Mouse (Mus musculus): ENCODE measurements around the gene Prps1l3.
"Not testable (repeated sequence)": the region's sequence is repeated elsewhere in the genome, so short reads cannot be mapped to it uniquely, and the experiment has no call there.

Gene Prps1l3

DNA sequence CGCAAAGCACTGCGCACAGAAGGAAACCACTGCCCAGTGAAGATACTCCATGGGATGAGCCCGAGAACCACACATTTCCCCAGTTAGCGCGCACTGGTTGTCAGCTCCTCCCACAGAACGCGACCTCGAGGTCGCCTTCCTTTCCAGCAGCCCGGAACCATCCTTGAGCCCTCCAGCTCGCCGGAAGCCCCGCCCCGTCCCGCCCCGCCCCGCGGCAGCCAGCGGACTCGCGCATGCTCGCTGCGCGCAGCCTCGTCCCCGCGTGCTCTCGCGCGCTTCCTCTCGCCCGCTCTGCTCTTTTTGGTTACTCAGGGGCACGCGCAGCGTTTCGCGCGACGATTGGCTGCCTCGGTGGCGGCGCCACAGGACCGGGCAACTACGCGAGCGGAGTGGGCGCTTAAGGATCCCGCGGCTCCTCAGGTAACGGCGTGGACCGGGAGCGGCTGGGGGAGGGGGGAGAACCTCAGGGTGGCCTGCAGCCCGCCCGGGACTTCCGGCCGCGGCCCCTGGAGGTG lies at the start of gene Prps1l3, which contains the start of gene Mipol1:
Prps1l3 (plus strand) TSS at position 221 of the 515 bp plus-strand sequence.
Mipol1 (plus strand) TSS at position 236 of the 515 bp plus-strand sequence.
- DNase-seq: peak; percentile 90 to 93

DNA sequence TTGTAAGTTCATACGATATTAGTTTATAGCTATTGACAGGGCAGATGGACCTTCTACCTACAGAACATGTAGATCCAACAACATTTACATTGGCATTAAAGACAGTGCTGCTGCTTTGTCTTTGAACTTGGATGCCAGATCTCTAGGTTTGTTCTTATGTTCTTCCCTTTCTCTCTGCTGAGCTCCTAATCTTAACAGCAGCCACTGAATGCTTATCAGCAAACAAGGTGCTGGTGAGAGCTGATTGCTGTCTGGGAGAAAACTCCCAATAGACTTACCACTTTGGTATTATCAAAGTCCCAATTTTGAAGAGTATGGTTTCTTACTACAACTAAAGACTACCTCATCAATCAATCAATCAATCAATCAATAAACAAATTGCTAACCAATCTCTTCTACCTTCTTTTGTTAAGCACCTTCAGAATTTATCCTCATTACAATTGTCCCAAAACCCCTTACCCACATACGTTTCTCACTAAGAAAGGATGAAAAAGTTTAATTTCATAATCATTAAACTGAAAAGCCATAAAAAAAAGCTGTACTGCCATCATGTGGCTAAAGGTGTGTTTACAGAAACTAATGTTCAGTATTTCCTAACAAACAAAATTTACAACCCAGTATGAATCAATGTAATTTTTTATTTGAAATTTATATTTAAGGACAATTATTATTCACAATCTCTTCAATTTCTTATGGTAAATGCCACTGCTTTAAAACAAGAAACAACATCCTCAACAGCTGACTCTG lies 45.6 kb upstream of the Prps1l3 start:
- DNase-seq: no peak

DNA sequence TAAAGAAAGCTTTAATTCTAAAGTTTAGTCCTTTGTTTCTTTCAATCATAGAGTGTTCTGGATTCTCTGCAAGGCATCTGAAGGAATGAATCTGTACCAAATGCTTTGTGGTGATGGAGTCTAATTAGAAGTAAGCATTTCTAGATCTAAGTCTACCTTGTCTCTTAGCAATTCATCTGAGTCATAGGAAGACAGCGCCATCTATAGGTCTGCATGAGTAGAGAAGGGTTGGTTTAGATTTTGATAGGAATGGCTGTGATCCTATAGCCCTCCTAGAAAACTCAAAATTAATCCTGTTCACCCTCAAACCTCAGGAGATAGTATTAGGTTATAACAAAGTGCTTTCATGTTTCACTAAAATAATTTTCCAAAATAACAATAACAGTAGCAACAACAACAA lies 44.7 kb upstream of the Prps1l3 start:
- peak in 1 of 2 experiments; percentile 6 for DNase-seq

DNA sequence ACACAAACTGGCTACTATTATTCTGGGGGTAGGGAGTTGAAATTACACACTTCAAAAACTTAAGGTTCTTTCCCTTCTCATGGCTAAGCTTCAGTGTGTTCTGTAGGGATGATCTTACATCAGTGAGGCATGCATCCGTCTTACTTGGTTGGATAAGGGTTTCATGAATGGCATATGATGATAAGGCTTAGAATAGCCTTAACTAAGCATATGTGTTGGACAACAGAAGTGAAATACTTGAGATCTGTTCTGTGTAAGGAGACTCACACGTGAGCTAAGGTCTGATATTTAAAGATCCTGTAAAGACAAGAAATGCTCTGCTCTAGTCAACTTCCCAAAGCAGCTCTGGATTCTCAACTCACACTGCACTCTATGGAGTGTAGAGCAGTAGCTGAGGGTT lies 44.1 kb upstream of the Prps1l3 start:
- DNase-seq: no peak

DNA sequence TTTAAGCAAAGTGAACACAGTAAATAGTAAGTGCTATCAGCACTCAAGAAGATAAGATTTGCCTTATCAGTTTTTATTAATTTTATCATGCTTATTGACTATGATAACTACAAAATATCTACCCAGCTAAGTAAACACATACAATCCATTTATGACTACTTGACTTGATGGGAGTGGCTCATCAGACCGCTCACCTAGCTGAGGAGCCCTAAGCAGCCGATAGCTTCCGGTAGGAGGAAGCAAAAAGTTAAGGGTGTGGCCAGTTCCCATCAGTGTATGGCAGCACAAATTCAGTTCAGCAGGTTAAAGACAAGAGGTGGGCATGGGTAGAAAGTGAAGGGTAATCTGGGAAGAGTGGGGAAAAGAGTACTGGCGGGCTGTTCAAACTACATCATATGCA lies 43.2 kb upstream of the Prps1l3 start:
- DNase-seq: no peak

DNA sequence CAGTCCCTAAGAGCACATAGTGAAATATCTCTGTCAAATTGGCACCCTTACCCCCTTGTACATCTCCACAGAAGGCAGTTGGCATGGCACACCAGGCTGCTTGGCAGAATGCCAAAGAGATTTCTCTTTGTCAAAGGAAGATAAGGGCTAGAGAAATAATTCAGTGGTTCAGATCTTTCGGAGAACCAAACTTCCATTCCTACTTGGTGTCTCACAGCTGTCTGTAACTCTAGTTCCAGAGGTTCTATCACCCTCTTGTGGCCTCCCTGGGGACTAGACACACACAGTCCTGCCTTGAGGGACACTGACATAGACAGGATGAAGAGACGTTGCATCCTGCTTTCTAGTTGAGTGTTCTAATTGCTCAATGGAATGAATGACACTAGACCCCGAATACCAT lies 35.6 kb upstream of the Prps1l3 start:
- DNase-seq: peak in 1 of 2 experiments; percentile 3

DNA sequence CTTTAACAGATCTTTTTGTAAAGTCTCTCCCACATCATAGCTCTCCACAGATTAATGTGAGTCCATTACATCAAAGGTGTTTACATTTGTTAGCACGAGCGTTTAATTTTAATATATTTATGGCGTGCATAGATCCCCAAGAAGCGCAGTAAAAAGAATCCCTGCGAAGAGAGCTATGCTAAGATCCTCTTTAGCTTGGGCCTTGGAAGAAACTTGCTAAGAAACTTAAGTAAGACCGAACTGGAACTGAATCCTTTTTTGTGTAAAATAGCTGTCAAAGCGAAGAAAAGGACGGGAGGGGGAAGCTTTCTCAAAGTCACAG lies 34.0 kb upstream of the Prps1l3 start:
- no peak for DNase-seq

DNA sequence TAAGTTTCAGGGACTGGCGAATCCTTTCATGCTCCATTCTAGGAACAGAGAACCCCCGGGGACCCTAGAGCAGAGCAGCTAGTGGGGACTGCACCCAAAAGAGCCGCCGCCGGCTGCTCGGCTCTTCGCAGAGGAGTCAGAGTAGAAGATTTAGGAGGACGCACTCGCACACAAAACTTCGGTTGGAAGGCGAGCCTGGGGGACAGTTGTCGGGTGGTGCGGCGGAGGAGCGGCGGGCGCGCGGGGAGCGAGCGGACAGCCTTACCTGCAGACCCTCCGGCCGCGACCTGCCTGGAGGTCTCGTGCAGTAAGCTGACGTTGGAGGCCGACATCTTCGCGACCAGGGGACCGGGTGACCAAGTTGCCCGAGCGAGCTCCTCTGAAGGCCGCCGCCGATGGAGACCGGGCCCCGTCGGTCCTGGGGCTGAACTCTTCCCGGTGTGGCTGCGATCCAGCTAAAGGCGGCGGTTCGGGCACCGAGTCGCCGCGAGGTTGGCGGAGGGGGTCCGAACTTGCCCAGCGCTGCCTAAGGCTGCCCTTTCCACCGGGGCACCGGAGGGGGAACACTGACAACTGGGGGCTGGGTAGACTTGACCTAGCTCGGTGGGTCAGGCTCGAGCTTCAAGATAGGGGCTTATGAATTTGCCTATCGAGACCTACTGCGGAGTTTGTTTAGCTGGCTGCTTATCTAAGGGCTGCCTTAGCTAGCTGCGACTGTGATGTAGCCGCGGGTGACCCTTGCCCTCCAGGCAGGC lies 33.4 kb upstream of the Prps1l3 start:
- DNase-seq: peak; percentile 5 to 7

DNA sequence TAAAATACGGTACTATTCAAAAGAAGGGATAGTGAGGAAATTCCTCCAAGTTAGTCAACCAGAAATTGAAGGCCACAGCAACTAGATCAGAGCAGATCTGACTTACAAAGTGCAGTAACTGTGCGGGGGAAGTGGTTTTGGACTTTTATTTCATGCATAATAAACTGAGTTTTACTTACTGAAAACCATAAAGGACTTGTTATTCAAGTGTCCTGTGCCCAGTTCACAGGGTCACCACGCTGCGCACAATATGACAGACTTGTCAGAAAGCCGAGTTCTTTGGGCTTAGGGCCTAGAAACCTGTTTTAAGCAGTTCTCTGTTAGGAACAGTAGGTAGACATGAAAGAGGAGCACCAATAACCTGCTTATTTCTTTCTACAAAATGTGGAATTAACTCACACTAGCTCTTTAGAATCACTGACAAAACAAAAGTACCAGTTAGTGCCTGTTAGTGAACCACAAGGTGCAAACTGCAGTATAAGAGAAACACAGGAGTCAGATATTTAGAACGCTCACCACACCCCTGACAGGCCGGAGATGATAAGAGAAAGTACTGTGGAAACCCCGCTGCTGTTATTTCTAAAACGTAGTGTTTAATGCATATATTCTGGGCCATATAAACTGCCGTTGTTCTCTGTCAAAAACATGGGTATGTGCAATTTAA lies 32.7 kb upstream of the Prps1l3 start, which contains the start of gene Slc25a21:
Slc25a21 (minus strand) TSS at position 110 of the 664 bp plus-strand sequence.
- no peak for DNase-seq

DNA sequence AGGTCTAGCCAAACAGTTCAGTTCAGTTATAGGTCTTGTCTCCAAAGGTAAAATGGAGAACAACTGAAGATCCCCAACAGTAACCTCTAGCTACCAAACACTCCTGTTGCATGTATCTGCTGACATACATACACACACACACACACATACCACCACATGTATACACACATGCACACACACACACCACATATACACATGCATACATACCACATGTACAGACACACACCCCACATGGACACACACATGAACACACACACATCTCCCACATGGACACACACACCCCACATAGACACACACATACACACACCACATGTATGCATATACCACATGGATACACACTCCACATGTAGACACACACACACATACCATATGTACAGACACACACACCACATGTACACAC lies 31.9 kb upstream of the Prps1l3 start:
- DNase-seq: no peak

DNA sequence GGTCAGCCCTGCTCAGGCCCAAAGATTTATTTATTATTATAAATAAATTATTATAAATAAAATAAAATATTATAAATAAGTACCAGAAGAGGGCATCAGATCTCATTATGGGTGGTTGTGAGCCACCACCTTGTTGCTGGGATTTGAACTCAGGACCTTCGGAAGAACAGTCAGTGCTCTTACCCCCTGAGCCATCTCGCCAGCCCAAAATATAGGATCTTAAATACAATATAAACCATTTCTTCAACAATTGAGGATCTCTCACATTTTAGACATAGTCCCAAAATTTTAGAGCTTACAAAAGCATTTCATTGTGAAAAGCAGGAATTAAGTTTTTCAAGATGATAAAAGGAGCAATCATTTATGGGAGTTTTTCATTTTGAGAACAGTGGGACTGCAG lies 30.8 kb upstream of the Prps1l3 start:
- DNase-seq: no peak

DNA sequence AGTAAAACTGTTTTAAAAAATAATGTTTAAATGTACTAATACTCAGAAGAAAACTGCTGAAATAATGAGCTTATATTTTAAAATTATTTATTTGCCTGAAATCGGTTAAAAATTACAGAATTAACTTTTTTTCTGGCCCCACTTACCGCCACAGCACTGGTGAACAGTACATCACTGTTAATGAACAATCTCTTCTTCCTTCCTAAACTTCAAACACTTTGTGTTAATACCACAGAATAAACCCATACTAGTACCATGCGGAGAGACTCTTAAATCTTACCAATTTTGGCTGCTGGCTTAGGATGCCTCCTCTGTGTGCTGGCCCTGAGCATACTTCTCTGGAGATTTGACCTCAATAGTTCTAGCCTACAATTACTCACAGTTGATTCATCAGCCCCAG lies 28.3 kb upstream of the Prps1l3 start:
- no peak for DNase-seq

DNA sequence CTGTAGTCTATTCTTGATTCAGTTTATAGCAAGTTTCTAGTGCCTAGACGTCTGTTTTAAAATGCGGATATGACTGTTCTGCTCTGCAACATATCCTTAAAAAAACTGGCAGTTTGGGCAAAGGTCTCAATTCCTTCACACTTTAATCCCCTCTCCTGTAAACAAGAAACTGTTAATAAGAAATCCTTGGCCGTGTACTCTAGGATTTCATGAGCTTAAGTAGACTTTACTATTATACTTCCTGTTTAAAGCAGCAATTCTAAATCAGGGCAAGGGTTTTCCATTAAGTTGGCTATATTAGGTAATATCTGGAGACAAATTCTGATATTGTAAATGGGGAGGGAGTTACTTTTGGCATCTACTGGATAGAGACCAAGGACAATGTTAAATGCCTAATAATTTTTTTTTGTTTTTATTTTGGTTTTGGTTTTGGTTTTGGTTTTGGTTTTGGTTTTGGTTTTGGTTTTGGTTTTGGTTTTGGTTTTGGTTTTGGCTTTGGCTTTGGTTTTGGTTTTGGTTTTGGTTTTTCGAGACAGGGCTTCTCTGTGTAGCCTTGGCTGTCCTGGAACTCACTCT lies 25.8 kb upstream of the Prps1l3 start:
- no peak for DNase-seq

DNA sequence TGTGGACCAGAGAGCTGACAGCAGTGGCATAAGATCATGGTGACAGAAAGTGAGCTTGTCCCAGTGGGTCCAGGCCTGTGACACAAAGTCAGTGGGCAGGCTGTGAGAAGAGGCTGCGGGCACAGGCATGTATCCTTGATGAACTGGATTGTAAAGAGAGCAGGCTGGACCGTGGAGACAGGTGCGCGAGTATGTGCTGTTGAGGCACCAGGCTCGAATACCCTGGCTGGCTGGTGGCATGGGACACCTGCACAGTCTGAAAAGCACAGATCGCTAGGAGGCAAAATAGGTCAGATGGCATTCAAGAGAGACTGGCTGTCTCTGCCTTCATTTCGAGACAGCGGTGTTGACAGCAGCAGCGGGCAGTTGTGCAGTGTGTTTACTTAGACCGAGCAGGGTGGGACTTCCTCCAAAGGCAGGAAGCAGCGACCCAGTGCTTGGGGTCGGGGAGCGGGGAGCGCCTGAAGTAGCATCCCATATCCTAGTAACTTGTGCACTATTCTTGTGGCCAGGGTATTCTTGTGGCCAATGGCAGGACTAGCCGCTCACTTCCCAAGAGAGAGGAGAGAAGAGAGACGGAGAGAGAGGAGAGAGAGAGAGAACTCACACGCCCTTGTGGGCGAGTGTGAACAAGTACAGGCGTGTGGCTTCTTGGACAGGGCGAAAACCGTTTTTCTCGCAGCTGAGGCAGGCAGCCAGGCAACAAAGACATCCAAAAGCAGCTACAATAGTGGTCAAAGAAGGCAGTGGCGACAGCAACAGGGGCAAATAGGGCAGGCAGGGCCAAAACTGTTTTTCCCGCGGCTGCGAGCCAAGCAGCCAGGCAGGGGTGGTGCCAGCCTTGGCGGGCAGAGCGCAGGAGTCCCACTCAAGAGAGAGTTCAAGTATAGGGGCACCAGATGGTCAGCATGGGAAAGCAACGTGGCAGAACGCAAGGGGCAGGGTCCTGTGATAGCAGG lies 18.6 kb upstream of the Prps1l3 start:
- peak; percentile 42 to 54 for DNase-seq

DNA sequence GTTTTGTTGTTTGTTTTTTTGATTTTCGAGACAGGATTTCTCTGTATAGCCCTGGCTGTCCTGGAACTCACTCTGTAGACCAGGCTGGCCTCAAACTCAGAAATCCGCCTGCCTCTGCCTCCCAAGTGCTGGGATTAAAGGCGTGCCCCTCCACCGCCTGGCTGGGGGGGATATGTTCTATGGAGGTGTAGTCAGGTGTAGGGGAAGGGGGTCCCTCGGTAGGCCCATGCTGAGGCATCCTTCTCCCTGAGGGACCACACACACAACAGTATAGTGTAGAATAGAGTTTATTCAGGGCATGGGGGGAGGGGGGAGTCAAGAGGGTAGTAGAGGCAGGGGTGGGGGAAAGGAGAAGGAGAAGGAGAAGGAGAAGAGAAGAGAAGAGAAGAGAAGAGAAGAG lies 17.7 kb upstream of the Prps1l3 start:
- DNase-seq: not testable (repeated sequence)

DNA sequence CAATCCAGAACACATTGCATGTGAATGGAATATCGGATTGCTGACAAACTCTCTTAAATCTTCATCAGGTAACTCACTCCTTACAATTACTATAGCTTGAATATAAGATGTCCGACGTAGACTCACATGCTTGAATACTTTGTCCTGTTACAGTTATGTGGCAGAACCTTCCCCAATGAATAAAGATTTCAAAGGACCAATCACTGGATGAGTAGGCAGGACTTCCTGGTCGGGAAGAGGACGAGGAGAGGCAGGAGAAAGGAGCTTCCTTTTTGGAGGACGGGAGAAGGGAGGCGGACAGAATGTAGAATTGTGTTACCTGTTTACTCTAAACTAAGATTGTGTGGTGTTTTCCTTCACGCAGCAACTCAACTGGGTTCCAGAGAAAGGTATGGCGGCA lies 3.8 kb upstream of the Prps1l3 start:
- DNase-seq: no peak

DNA sequence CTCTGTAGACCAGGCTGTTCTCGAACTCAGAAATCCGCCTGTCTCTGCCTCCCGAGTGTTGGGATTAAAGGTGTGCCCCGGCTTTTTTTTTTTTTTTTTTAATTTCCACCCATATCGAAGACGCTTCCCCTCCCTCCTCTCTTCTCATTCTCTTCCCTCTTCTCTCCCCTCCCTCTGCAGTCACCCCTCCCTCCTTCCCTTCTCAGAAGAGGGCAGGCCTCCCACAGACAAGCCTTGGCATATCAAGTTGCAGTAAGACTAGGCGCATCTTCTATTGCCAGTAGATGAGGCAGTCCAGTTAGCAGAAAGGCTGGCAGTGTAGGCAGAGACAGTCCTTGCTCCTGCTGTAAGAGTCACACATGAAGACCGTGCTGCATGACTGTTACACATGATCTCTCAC lies 2.4 kb upstream of the Prps1l3 start:
- DNase-seq: no peak

DNA sequence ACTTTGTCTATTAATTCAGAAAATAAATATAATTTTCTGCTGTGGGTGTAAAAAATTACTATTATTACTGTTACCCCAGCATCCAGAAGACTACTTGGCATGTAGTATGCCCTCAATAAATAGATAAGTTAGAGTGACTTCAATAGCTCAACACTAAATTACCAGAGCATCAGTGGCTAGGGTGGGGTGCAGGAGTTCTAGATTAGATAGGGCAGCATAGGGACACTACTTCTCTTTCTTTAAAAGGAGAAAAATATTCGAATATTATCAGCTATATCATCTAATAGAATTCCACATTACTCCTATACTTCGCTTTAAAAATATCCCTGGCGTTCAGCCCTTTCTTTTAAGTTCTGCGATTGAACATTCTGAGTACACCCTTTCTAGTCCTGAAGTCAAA lies 509 bp upstream of the Prps1l3 start:
- no peak for DNase-seq

DNA sequence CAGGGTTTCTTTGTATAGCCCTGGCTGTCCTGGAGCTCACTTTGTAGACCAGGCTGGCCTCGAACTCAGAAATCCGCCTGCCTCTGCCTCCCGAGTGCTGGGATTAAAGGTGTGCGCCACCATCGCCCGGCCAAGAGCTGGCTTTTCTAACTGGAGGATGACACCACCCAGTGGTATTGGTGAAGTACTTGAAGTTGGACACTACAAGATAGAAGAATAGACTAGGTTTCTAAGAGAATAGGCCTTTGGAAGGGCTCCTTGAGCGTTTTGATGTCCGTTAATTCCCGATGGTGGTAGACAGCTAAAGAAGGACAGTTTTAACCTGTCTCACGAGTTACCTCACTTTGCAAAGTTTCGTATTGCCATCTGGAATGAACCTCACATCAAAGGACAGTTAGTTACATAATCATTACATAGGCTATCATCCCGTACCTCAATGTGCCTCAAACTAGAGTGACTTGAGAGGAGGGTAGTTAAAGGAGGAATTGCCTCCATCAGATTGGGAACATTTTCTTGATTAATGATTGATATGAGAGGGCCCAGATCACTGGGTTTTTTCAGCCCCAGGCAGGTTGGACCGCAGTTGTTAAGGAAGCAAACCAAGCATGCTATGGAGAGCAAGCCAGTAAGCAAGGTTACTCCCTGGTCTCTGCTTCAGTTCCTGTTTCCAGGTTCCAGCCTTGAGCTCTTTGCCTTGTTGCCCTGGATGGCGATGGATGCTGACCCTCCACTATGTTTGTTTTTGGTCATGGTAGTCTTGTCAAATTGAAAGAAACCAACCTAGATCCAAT lies 1.1 kb downstream of the Prps1l3 start:
- DNase-seq: peak in 1 of 2 experiments; percentile 32

DNA sequence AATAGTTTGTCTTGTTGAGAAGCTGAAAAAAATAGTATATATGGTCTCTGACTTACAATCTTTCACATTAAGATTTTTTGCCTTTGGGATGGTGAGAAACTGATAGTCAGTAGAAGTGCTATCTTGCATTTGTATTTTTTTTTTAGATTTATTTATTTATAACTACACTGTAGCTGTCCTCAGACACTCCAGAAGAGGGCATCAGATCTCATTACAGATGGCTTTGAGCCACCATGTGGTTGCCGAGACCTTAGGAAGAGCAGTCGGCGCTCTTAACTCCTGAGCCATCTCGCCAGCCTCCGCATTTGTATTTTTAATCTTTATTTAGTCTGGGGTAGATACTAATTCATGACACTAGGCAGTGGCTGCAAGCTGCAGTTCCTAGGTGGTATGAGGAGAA lies 3.2 kb downstream of the Prps1l3 start:
- DNase-seq: no peak
